Mouse (Mus musculus) neural tube, embryonic 14.5 days (tissue): ENCODE data around the gene Gpi1. TPM values are rescaled to one million over a fixed set of nuclear protein-coding genes. Genes with fewer than 3 reads are reported as not detected.
A peak's percentile ranks its signal among the peaks of the same experiment; 100 is the strongest.

Source experiments
- ATAC-seq: fragments of 200-750 bp; cut with Nextera tagmentation; 2 replicates; pipeline ENCODE4 v1.8.0; 2017; ENCODE audit warnings: low read depth, mild to moderate bottlenecking, moderate TSS enrichment, moderate library complexity
- H3K27ac ChIP-seq: fragments of 300-500 bp; sonication (generic); 2 replicates; pipeline ENCODE4 v1.5.1; 2014; ENCODE audit warnings: low read depth, mild to moderate bottlenecking, control low read depth, low read length, moderate library complexity, mixed read lengths
- H3K27me3 ChIP-seq: fragments of 300-500 bp; sonication (generic); 2 replicates; pipeline ENCODE4 v1.6.1; 2014; ENCODE audit warnings: low read length; ENCODE audit not compliant: control insufficient read depth, insufficient read depth
- H3K36me3 ChIP-seq: fragments of 300-500 bp; sonication (generic); 2 replicates; pipeline ENCODE4 v1.6.1; 2014; ENCODE audit warnings: low read length, mixed read lengths; ENCODE audit not compliant: control insufficient read depth, insufficient read depth
- H3K4me1 ChIP-seq: fragments of 300-500 bp; sonication (generic); 2 replicates; pipeline ENCODE4 v1.6.1; 2014; ENCODE audit warnings: low read length; ENCODE audit not compliant: control insufficient read depth, insufficient read depth
- H3K4me2 ChIP-seq: fragments of 300-500 bp; sonication (generic); 2 replicates; pipeline ENCODE4 v1.6.1; 2014; ENCODE audit warnings: mild to moderate bottlenecking, low read depth, low read length, control low read depth
- H3K4me3 ChIP-seq: fragments of 300-500 bp; sonication (generic); 2 replicates; pipeline ENCODE4 v1.5.1; 2014; ENCODE audit warnings: low read depth, low read length, control low read depth, mixed read lengths
- H3K9ac ChIP-seq: fragments of 300-500 bp; sonication (generic); replicated peaks from 2 replicates; pipeline ENCODE4 v1.6.1; 2014; ENCODE audit warnings: low read depth, mild to moderate bottlenecking, control low read depth, low read length, mixed read lengths
- H3K9me3 ChIP-seq: fragments of 300-500 bp; sonication (generic); 2 replicates; pipeline ENCODE4 v1.6.1; 2016; ENCODE audit warnings: low read length; ENCODE audit not compliant: control insufficient read depth
- whole genome bisulfite sequencing: fragments of 180-500 bp; shearing (Covaris S2); extraction: QIAGEN DNeasy Blood & Tissue Kit; methylation state at CpG from one replicate; pipeline ENCODE4 v1.1.7; 2014; 5-methylcytosine and 5-hydroxymethylcytosine counted together
- polyA plus RNA-seq: library from polyadenylated mRNA; unstranded; fragments of >200 nt; fragmentation: Nextera tagmentation; extraction: Ambion mirVana; gene quantifications from 2 replicates; pipeline ENCODE4 v1.2.1, GENCODE M21; 2014

Gpi1 gene
- 273 and 278 TPM in 2 replicates for polyA plus RNA-seq

- Histone ChIP-seq H3K27me3 (no peaks in the 10 kb centered on the region), H3K9ac (peak within 1 kb of the TSS; percentile 74), H3K4me2 (peak within 1 kb of the TSS; percentile 78), H3K9me3 (no peaks in the 10 kb centered on the region), H3K4me1 (peaks cover 14% of the 10 kb centered on the region), H3K4me3 (peak within 1 kb of the TSS; percentile 63), H3K36me3 (peaks cover 9% of the 10 kb centered on the region; the same call in 1 of the 2 replicates), H3K27ac (peak within 1 kb of the TSS; percentile 70)
- peak; percentile 50 for ATAC-seq
- WGBS, result under 1% methylated on average over 32 of the region's 39 CpGs
These were observed at the start of gene Gpi1 for GRCm38 (mm10) chr7:34230116-34230515. Gene Gpi1, minus strand, starts transcription at chr7:34230336.

GRCm38 (mm10) chr7:34277656-34278055 lies 47.5 kb upstream of the Gpi1 start:
- Histone ChIP-seq H3K4me3 (no peak overlapping the region), H3K36me3 (no peaks in the 10 kb centered on the region), H3K4me1 (no peaks in the 10 kb centered on the region), H3K27ac (no peak overlapping the region), H3K9me3 (no peaks in the 10 kb centered on the region), H3K27me3 (no peaks in the 10 kb centered on the region), H3K4me2 (no peak overlapping the region), H3K9ac (no peak overlapping the region)
- no peak for ATAC-seq
- 98% methylated on average over 2 of the region's 2 CpGs for WGBS

- Histone ChIP-seq H3K4me1 (no peaks in the 10 kb centered on the region), H3K36me3 (no peaks in the 10 kb centered on the region), H3K9ac (no peak overlapping the region), H3K27me3 (no peaks in the 10 kb centered on the region), H3K4me2 (no peak overlapping the region), H3K9me3 (no peaks in the 10 kb centered on the region), H3K4me3 (no peak overlapping the region), H3K27ac (no peak overlapping the region)
- no peak for ATAC-seq
- WGBS, result 91% methylated on average over 3 of the region's 3 CpGs
These were observed 45.9 kb upstream of the Gpi1 start for GRCm38 (mm10) chr7:34276066-34276465.

- no peaks in the 10 kb centered on the region for H3K27me3 ChIP-seq
- no peak overlapping the region for H3K4me3 ChIP-seq
- H3K4me1 ChIP-seq, result no peaks in the 10 kb centered on the region
- H3K9ac ChIP-seq, result no peak overlapping the region
- no peak overlapping the region for H3K27ac ChIP-seq
- H3K36me3 ChIP-seq, result no peaks in the 10 kb centered on the region
- WGBS, result 73% methylated on average over 4 of the region's 4 CpGs
- no peak for ATAC-seq
- H3K9me3 ChIP-seq, result no peaks in the 10 kb centered on the region
- H3K4me2 ChIP-seq, result no peak overlapping the region
These were observed 42.3 kb upstream of the Gpi1 start for GRCm38 (mm10) chr7:34272465-34272864.

- 89% methylated on average over 1 of the region's 1 CpGs for WGBS
- no peak for ATAC-seq
These were observed 38.3 kb upstream of the Gpi1 start for GRCm38 (mm10) chr7:34268463-34268862.

GRCm38 (mm10) chr7:34266421-34266820 lies 36.3 kb upstream of the Gpi1 start:
- no peak overlapping the region for H3K9ac ChIP-seq

More at GRCm38 (mm10) chr7:34268463-34268862, 38.3 kb upstream of the Gpi1 start:
- H3K4me3 ChIP-seq, result no peak overlapping the region
- peaks cover 3% of the 10 kb centered on the region; the same call in 1 of the 2 replicates for H3K4me1 ChIP-seq
- no peak overlapping the region for H3K9ac ChIP-seq
- H3K9me3 ChIP-seq, result no peaks in the 10 kb centered on the region
- H3K27me3 ChIP-seq, result no peaks in the 10 kb centered on the region
- H3K36me3 ChIP-seq, result no peaks in the 10 kb centered on the region
- no peak overlapping the region for H3K27ac ChIP-seq
- no peak overlapping the region for H3K4me2 ChIP-seq

GRCm38 (mm10) chr7:34265876-34266346 lies 35.8 kb upstream of the Gpi1 start:
- Histone ChIP-seq H3K36me3 (0 out of 2 replicates have a peak, but pooled peaks cover 1% of the 10 kb centered on the region), H3K27ac (no peak overlapping the region), H3K4me1 (peaks cover 3% of the 10 kb centered on the region; the same call in 1 of the 2 replicates), H3K9ac (no peak overlapping the region), H3K4me2 (no peak overlapping the region), H3K27me3 (no peaks in the 10 kb centered on the region), H3K4me3 (no peak overlapping the region), H3K9me3 (no peaks in the 10 kb centered on the region)
- 64% methylated on average over 5 of the region's 5 CpGs for WGBS
- ATAC-seq, result no peak

More at GRCm38 (mm10) chr7:34266421-34266820, 36.3 kb upstream of the Gpi1 start:
- no peaks in the 10 kb centered on the region for H3K27me3 ChIP-seq
- H3K36me3 ChIP-seq, result no peaks in the 10 kb centered on the region
- ATAC-seq, result no peak
- no peaks in the 10 kb centered on the region for H3K9me3 ChIP-seq
- H3K4me2 ChIP-seq, result no peak overlapping the region
- H3K4me1 ChIP-seq, result peaks cover 3% of the 10 kb centered on the region; the same call in 1 of the 2 replicates
- no peak overlapping the region for H3K27ac ChIP-seq
- no peak overlapping the region for H3K4me3 ChIP-seq

- Histone ChIP-seq H3K9me3 (no peaks in the 10 kb centered on the region), H3K27ac (no peak overlapping the region), H3K4me1 (peaks cover 3% of the 10 kb centered on the region; the same call in 1 of the 2 replicates), H3K9ac (no peak overlapping the region), H3K4me3 (no peak overlapping the region), H3K36me3 (0 out of 2 replicates have a peak, but pooled peaks cover 4% of the 10 kb centered on the region), H3K27me3 (no peaks in the 10 kb centered on the region), H3K4me2 (no peak overlapping the region)
- WGBS, result 94% methylated on average over 5 of the region's 5 CpGs
- ATAC-seq, result no peak
These were observed 33.3 kb upstream of the Gpi1 start for GRCm38 (mm10) chr7:34263437-34263836.

GRCm38 (mm10) chr7:34258407-34258806 lies 28.3 kb upstream of the Gpi1 start:
- H3K4me3 ChIP-seq, result no peak overlapping the region
- peaks cover 40% of the 10 kb centered on the region for H3K36me3 ChIP-seq
- ATAC-seq, result no peak
- H3K9ac ChIP-seq, result no peak overlapping the region
- no peaks in the 10 kb centered on the region for H3K4me1 ChIP-seq
- no peak overlapping the region for H3K27ac ChIP-seq
- H3K9me3 ChIP-seq, result no peaks in the 10 kb centered on the region
- no peak overlapping the region for H3K4me2 ChIP-seq
- WGBS, result 88% methylated on average over 1 of the region's 1 CpGs
- H3K27me3 ChIP-seq, result no peaks in the 10 kb centered on the region
